Comparison of ENCODE assay signal across 15 mouse cellular contexts in the genomic region with DNA sequence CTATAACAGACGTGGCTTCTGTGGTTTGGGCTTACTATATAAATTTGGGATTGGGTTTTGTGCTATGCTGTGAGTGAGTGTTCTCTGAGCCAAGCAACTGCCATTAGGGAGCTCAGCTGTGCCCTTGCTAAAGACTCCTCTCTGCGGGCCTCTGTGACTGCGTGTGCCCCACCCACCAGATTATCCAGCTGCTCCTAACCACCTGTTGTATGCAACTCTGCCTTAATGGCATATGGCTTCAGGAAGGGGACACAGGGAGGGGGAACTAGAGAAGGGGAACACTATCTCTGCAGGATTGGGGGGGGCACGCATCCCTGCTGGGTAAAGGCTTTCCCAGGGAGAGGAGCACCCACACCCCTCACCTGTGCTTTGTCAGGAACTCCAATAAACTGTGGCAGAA. TPM values are rescaled to one million over a fixed set of nuclear protein-coding genes. Genes with fewer than 3 reads are reported as not detected.
DNase-seq lines count a peak whose midpoint lies in the region; ATAC-seq lines count a peak whose summit lies in the region.
"Had no signal": no experiment of that assay in that cellular context is flagged by ENCODE, and none has a peak within 500 bp of the region (broad histone marks: within the 10 kb centered on the region; RNA-seq: fewer than 3 reads in every experiment).

No protein-coding gene starts in this region.

- DNase-seq in heart, embryonic 10.5 days (ENCODE audit: low spot score) = peak; percentile 65
- no peak for DNase-seq in heart, postnatal 25 days (ENCODE audit: low spot score)
- DNase-seq in thymus, postnatal 14 days = peak; percentile 58
- DNase-seq in cerebellum, adult 8-10 months = no peak
- no peak for DNase-seq in kidney, postnatal 25 days
- DNase-seq: cerebellum, postnatal 10 days; kidney, adult 9 months; kidney, postnatal 4 days; lung, embryonic 14.5 days had no signal

- 0 out of 2 replicates have a peak, but pooled peaks cover 14% of the 10 kb centered on the region for H3K36me3 ChIP-seq in heart, embryonic 10.5 days
- H3K36me3 ChIP-seq in macrophage (ENCODE audit: inconsistent target) = no peaks in the 10 kb centered on the region; the same call in 1 of the 2 replicates

- H3K27ac ChIP-seq in heart, embryonic 10.5 days = no peak overlapping the region
- peak overlapping the region; percentile 65 for H3K27ac ChIP-seq in macrophage
- H3K27ac ChIP-seq: forebrain, embryonic 15.5 days; heart, embryonic 13.5 days; neural tube, embryonic 12.5 days had no signal

- 75% methylated on average over 4 of the region's 4 CpGs for WGBS in heart, embryonic 10.5 days
- WGBS in macrophage (ENCODE audit: missing documents) = 60% methylated on average over 4 of the region's 4 CpGs

- H3K4me1 ChIP-seq in heart, embryonic 10.5 days = peaks cover 11% of the 10 kb centered on the region
- H3K4me1 ChIP-seq: forebrain, embryonic 15.5 days; neural tube, embryonic 12.5 days had no signal

- intact Hi-C loops in heart, postnatal 25 days (cut with DNase I) = no loop called here

- no peaks in the 10 kb centered on the region for H3K9me3 ChIP-seq in heart, embryonic 10.5 days
- H3K9me3 ChIP-seq: forebrain, embryonic 15.5 days; heart, embryonic 13.5 days; neural tube, embryonic 12.5 days had no signal

- ATAC-seq in common myeloid progenitor, adult 5-6 weeks (replicated peaks; ENCODE audit: low read depth, poor library complexity, severe bottlenecking) = peak; percentile 54
- ATAC-seq: forebrain, embryonic 15.5 days; Patski had no signal

- no peaks in the 10 kb centered on the region for H3K27me3 ChIP-seq in heart, embryonic 10.5 days (ENCODE audit: insufficient read depth, poor library complexity, severe bottlenecking)
- H3K27me3 ChIP-seq: forebrain, embryonic 15.5 days; heart, embryonic 13.5 days; neural tube, embryonic 12.5 days; Patski had no signal

- H3K4me3 ChIP-seq in heart, embryonic 10.5 days = no peak overlapping the region
- H3K4me3 ChIP-seq in macrophage (ENCODE audit: inconsistent target) = no peak overlapping the region
- H3K4me3 ChIP-seq: forebrain, embryonic 15.5 days; heart, embryonic 13.5 days; neural tube, embryonic 12.5 days had no signal

- no peaks in the 10 kb centered on the region for H3K79me2 ChIP-seq in macrophage (ENCODE audit: inconsistent target)

RNA-seq across cellular contexts. Expression of gene Vps45, which starts 25.2 kb away (rescaled TPM):
- polyA plus RNA-seq in heart, embryonic 10.5 days (2016; fragmentation: Nextera tagmentation; extraction: Ambion mirVana) = 26.1 and 30.6 TPM in 2 replicates
- 10 to 100 TPM; 20.5 to 26.0 TPM for total RNA-seq in heart, postnatal 25 days (2021)
- 19.6 and 35.9 TPM in 2 replicates for total RNA-seq in common myeloid progenitor, adult 5-6 weeks (2017)
- 10 to 100 TPM in 25 of 26 experiments, 1 to 10 TPM in 1; 10.0 to 70.7 (median 32.2) TPM for total RNA-seq in macrophage (2018; cell fraction: chromatin; rRNA removed)
- 10 to 100 TPM; 16.1 to 37.6 (median 25.1) TPM for total RNA-seq in macrophage (2018; cell fraction: cytosol; rRNA removed)
- total RNA-seq in macrophage (2018; cell fraction: nucleus; rRNA removed) = 10 to 100 TPM; 10.6 to 63.5 (median 24.8) TPM
- polyA plus RNA-seq in macrophage (2018) = 18.6 to 31.7 TPM (median 25.9 TPM) in 3 replicates

RNA-seq across cellular contexts. Expression of gene Plekho1, which starts 37.2 kb away (rescaled TPM):
- polyA plus RNA-seq in heart, embryonic 10.5 days (2016; fragmentation: Nextera tagmentation; extraction: Ambion mirVana) = 75.1 and 88.2 TPM in 2 replicates
- 10 to 100 TPM; 76.4 to 89.1 TPM for total RNA-seq in heart, postnatal 25 days (2021)
- total RNA-seq in common myeloid progenitor, adult 5-6 weeks (2017) = 28.9 and 33.8 TPM in 2 replicates
- 100 to 1,000 TPM; 115 to 354 (median 220) TPM for total RNA-seq in macrophage (2018; cell fraction: chromatin; rRNA removed)
- 100 to 1,000 TPM; 154 to 259 (median 208) TPM for total RNA-seq in macrophage (2018; cell fraction: cytosol; rRNA removed)
- total RNA-seq in macrophage (2018; cell fraction: nucleus; rRNA removed) = 100 to 1,000 TPM; 160 to 320 (median 230) TPM
- 189 to 264 TPM (median 249 TPM) in 3 replicates for polyA plus RNA-seq in macrophage (2018)

Comparison
In these comparisons a context has a peak if more than half of its experiments do, and no peak if none do; other contexts are left out.
1. DNase-seq: peak in heart, embryonic 10.5 days (single experiment) and thymus, postnatal 14 days (single experiment); none in heart, postnatal 25 days (single experiment), cerebellum, adult 8-10 months (single experiment) and kidney, postnatal 25 days (0 of 2).